Mouse (Mus musculus): Measurements from ENCODE around the gene Wnt5a.

The Wnt5a gene

DNA sequence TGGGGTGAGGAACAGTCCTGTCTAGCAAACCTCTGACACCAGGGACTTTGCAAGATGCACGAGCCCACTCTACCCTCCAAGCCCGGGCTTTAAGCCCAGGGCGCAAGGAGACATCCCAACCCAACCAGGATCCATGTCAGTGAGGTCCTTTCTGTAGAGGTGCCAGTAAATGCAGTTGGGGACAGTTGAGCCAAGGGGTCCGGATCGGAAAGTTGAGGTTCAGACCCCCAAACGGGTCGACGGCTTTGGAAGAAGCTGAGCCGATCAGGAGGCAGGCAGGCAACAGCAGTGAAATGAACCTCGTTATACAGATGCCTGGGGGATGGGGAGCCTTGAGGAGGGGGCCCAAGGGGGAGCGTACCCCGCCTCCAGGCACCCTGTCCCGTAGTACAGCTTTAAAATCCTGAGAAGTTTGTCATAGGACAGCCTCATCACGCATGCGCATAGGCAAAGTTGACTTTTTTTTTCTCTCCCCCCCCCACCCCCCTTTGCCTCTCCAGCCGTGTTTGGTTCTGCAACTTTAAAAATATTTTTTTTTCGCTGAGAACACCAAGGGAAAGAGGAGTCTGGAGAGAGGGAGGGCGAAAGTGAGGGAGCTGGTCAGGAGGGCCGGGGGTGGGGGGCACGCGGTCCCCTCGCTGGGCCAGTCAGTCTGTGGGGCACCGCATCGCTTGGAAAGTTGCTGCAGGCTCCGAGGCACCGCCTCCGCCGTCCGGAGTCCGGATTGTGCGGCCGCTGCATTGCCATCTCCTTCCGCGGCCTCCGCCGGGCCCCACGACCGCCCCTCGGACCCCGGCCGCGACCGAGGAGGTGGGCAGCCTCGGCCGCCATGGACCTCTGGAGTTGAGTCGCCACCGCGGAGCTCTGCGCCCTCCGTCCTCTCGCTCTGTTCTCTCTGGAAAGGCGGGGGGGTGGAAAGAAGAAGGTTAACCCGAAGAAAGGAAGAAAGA, at the start of gene Wnt5a:
Gene Wnt5a, plus strand, starts transcription at position 650 of the 950 bp plus-strand sequence.
- CTCF ChIA-PET = interaction anchor here (0.7 kb wide), 1 partner anchor 206 kb away, joined by 5 read pairs; no protein-coding TSS in a partner anchor

DNA sequence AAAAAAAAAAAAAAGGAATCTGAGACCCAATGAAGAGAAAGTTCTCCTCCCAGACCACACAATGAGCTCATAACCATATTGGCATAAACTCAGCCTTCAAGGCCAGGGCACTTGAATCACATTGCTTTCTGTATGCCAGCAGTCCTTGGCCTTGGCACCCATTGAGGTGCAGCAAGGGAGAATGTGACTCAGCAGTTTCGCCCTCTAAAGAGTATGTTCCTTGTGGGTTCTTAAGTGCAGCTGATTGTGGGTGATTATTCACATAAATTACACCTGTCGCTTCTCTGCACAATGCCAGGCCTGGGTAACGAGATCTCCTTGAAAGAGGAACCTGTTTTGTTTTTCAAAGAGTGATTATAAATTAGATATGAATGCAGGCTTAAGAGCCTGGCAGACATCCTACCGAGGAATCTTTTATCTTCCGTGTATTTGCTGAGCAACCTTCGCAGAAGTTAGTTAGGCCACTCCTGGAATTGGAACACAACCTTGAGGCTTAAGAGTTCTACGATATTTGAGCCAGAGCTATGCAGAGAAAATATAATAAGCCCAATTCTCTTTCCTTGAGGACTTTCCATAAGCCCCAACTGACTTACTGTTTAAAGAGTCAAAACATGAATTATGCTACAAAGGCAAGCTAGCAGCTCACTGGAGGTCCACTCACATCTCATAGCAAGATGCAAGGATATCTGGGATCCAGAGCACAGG, 48.0 kb upstream of the Wnt5a start:
- CTCF ChIA-PET = no interaction called here

DNA sequence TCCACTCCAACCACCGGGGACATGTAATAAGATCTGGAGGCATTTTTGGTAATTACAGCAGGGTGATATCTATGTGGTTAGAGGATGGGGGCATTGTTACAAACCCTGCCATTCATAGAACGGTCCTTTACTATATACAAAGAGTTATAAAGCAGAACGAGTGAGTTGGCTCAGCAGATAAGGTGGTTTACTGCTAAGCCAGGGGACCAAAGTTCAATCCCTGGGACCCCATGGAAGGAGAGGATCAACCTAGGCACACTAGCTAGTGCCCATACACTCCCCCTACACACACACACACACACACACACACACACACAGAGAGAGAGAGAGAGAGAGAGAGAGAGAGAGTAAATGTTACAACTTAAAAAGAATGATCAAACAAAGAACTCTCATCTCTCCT, 47.1 kb upstream of the Wnt5a start:
- CTCF ChIA-PET = no interaction called here

DNA sequence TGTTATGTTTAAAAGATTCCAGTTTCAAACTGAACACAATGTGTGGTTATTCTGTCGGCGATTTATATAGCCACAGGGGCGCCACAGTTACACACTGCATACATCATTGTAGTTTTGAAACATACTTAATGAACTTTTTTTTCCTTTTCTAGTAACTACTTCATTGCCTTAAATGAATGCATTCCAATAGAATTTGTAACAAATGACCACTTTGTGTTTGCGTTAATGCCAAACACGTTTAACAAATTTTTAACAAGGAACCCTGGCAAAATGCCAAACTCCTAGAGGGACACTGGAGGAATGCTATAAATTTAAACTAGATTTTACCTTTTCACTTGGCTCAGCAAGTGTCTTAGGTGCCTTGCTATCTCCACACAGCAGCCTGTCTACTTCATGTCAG, 36.6 kb upstream of the Wnt5a start:
- CTCF ChIA-PET = no interaction called here

DNA sequence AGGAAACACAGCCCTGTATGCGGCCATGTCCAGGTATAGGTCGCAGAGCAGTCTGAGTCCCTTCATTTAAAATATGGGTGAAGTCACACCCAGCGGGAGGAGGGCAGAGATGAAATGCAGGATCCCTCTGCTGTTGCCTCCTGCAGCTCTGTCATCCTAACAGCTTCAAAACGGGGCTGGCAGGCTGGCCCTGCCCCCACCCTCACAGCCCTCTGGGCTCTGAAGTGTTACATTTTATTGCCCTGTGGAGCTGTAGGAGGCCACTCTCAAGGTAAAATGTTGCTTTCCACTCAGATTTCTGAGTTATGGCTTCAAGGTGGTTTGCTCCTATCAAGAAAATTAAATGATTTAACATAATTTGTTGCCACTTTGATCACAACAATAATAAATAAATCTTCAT, 34.9 kb upstream of the Wnt5a start:
- CTCF ChIA-PET = no interaction called here

DNA sequence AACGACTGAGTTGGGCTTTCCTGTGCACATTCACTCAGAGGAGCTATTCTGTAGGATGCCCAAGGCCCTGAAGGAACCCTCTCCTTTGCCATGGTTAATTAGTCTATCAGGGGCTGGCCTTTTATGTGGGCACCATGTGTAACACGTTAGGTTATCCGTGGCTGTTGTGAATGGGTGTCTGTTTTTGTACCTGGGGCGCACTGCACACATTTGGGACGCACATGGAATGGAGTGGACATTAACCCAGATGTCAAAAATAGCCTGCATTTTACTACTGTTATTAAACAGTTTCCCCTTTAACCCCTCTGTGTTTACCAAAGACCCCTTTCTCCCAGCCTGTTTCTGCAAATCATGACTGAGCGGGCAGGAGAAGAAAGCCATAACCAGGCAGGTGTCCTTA, 34.3 kb upstream of the Wnt5a start:
- CTCF ChIA-PET = no interaction called here

DNA sequence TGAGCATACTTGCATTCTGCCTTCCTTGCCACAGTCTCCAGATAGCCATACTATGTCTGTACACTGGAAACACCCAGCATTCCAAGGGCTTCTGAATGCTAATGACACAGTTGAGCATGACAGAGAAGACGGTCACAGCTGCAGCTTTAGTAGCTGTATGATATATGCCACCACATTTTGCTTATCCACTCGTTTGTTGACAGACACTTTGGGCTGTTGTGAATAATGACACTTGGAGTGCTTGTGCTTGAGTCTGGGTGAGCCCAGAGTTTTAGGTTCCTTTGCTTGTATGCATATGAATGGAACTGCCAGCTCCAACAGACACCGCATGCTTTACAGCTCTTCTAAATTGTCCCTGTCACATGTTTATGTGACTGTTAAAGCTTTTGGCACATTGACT, 29.5 kb upstream of the Wnt5a start:
- CTCF ChIA-PET = no interaction called here

DNA sequence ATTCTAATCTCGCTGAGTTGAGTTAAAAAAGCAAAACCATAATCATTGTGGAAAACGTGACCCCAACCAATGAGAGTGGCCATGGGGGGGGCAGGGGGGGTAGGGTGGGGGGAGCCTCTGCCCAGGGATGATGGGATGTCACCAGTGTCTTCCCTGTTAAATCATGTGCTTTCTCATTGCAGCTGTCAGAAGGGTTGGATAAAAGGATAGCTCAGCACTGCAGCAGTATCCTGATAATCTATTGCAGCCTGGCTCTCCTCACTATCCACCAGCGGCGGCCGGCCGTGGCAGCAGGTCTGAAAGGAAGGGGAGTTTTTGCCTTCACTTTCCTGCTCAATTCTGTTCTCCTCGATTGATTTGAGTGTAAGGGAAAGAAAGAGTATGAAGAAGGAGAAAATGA, 29.1 kb upstream of the Wnt5a start:
- CTCF ChIA-PET = no interaction called here

DNA sequence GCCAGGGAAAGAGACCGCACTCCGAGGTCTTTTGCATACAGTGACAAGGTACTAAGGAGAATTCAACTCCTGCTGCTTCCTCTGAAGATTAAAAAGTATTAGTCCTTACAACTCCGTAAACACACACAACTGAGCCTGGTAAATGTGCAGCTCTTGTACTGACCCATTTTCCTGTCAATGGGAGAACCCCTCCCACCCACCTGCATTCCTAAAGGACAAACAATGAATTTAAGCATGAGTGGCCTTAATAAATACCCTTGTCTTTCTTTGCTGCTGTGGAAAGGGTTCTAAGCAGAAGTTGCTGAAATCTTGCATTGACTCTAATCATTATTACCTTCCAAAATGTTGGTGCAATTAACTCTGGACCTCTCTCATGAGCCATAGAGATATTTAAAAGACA, 27.8 kb upstream of the Wnt5a start:
- CTCF ChIA-PET = no interaction called here

DNA sequence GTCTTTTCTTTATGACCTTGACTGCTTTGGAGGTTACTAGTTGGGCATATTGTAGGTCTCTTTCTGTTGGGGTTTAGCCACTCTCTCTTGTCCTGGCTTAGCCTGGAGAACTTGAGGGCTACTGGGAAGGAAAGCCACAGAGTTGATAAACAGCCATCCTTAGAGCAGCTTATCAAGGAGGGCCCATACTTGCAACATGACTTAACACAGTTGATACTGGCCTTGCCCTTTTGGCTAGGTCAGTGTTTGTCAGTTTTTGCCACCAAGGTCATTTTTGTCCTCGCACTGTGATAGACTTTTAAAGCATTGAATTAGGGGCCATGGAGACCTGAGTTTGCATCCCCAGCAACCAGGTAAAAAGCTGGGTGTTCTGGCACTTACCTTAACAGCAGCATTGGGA, 23.7 kb upstream of the Wnt5a start:
- CTCF ChIA-PET = no interaction called here

DNA sequence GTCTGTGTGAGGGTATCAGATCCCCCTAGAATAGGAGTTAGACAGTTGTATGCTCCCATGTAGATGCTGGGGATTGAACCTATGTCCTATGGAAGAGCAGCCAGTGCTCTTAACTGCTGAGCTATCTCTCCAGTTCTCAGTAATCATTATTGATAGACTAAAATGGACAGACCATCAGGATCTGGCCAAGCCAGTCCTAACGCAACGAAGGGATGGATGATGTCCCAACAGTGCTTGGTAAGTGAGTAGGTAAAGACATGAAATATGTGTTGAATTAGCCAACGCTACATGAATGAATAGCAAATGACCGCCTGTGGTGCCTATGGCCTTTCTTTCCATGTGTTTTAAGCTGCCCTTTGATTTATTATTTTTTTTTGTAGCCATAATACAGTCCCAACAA, 10.7 kb upstream of the Wnt5a start:
- CTCF ChIA-PET = no interaction called here

DNA sequence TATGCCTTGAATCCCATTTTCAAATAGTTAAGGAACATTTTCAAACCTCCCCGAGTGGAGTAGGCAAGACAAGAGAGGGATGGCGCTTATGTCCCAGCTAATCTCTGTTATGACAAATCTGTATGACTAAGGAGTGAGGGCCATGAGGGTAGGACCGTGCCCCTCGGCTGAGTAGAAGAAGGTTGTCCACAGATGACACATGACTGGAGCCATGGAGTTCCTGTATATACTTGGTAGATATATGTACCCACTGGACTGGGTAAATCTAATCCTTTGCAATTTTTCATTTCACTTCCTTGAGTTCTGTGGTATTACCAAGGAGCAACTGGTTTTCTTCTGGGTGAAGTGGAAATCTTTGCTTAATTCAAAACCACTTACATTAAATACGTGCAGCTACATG, 10.3 kb upstream of the Wnt5a start:
- CTCF ChIA-PET = no interaction called here

DNA sequence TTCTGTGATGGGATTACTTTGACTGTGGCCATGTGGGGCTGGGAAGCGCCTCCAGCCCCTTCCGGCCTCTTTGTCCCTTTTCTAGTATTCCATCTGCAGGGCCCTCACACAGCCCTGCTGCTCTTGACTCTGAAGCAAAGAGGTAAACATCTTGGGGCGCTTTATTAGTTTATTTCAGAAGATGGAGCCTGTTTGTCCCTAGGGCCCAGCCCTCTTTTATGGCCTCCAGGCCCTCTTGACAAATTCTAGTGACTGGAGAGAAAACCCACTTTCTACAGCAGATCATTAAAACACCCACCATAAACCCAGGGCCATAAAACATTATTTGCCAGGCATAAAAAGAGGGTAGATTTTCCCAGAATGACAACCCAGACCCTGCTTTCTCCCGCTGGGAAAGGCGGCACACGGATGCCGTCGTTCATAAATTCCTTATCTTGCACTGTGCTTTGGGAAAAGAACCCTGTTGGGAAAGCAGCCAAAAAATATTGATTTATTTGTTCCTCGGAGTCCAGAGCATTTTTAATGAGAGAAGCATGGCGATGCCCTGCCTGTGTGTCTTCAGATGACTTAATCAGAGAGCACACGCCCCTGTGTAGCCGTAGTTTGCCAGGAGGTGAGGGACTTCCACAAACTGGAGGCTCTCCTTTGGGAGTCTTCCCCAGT, 3.2 kb upstream of the Wnt5a start:
- CTCF ChIA-PET = no interaction called here

DNA sequence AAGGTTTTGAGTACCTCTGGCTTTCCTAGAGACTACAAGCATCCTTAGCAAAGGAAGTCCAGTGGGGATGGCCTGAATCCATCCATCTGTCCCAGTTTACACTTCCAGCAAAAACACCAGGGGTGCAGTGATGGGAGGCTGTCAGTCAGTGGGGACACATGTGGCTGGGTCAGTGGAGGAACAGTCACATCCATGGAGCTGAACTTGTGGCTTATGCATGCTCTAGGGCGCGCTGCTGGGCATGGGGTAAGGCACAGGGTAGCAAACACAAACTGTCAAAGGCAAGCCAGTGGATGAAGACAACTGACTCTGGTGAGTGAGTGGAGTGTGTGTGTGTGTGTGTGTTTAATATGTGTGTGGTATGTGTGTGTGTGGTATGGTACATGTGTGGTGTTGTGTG, 1.3 kb upstream of the Wnt5a start:
- CTCF ChIA-PET = no interaction called here

DNA sequence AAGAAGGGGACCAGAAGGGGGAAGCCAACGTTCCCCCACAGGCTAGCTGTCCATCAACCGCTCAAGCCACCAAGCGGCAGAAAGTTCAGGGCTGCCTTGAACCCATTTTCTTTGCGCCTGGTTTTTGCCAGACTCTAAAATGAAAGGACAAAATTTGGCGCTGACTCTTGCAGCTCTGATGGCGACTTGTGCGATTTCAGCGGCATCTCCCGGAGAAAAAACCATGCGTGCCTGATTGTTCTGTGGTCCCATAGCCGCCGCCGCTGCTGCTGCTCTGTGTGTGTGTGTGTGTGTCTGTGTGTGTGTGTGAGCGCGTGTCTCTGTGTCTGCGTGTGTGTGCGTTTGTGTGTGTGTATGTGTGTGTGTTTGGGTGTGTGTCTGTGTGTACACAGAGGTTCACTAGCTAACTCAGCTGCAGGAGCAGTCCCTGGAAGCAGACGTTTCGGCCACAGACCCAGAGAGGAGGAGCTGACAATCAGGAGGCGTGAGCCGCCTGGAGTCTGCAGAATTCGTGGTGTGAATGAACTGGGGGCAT, 568 bp downstream of the Wnt5a start:
- CTCF ChIA-PET = interaction anchor here (0.7 kb wide), 1 partner anchor 205 kb away, joined by 5 read pairs; no protein-coding TSS in a partner anchor

DNA sequence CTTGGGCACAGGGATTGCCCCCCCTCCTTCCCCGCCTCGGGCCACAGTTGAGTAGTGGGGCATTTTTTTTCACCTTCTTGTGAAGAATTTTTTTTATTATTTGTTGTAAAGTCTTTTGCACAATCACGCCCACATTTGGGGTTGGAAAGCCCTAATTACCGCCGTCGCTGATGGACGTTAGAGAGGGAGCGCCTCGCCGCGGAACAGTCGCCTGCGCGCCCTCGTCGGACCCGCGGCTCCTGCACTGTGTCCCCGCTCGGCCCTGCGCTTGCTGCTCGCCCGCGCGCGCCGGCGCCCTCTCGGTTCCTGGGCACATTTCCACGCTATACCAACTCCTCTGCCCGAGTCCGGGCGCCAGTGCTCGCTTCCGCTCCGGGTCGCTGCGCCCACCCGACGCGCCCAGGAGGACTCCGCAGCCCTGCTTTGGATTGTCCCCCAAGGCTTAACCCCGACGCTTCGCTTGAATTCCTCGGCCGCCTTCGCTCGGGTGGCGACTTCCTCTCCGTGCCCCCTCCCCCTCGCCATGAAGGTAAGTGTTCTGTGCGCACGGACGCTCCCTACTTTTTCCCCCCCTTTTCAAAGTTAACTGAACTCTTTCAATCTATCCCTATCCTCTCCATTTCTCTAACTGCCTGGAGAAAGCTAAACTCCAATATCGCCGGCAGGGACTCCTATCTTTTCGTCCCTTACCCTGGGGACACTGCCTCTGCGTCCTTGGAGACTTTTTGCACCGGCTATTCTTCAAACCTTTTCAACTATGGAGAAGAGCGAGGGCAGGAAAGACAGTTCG, 1.2 kb downstream of the Wnt5a start:
- CTCF ChIA-PET = no interaction called here

DNA sequence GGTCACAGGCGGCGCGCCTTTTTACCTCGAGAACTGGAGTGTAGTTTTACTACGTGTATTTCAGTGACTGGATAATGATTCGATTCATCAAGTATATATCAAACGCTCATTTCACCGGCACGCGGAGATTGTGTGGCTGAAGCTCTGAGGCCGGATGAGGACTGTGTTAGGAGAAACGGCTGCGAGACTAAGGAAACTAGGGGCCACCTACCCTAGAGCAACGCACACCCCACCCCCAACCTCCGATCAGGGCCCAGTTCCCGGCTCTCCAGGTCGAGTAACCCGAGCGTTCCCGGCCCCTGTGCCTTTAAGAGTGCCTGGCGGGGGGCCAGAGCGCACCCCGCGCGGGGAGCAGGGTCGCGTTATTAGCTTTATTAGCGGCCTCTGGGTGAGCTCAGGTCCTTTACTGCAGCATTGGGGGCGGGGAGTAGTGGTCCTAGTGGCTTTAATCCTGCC, 1.9 kb downstream of the Wnt5a start:
- CTCF ChIA-PET = no interaction called here

DNA sequence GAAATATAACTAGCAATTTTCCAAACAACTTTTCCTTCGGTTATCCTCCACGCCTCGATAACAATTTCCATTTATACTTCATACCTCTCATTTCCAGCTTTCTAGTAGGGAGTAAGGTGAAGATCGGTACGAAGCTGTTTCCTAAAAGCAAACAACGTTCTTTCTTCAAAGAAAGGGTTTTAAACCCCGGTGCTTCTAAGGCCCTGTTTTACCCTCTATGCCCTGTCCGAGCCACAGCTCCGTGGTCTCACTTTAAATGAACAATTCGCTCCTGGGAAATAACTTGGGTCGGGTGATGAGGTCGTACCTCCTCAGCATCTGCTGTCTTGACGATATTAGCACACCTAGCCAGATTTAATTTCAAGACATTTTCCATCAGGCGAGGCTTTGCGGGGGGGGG, 2.5 kb downstream of the Wnt5a start:
- CTCF ChIA-PET = no interaction called here

DNA sequence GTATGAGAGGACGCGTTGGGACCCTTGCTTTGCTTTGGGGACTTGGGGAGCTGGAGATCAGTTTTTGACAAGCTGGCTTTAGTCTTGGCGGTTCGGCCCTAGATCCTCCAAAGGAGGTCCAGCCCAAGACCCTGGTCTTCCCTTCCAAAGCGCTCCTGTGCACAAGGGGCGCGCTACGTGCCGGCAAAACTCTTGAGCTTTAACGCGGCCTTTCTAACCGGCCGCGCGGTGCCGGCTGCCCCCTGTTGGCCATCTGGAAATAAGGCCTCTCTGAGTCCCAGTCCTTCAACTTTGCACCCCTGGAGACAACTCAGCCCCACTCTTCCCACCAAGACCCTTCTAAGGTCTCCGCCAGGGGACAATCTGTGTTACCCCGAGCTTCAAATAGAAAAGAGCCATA, 2.9 kb downstream of the Wnt5a start:
- CTCF ChIA-PET = no interaction called here

DNA sequence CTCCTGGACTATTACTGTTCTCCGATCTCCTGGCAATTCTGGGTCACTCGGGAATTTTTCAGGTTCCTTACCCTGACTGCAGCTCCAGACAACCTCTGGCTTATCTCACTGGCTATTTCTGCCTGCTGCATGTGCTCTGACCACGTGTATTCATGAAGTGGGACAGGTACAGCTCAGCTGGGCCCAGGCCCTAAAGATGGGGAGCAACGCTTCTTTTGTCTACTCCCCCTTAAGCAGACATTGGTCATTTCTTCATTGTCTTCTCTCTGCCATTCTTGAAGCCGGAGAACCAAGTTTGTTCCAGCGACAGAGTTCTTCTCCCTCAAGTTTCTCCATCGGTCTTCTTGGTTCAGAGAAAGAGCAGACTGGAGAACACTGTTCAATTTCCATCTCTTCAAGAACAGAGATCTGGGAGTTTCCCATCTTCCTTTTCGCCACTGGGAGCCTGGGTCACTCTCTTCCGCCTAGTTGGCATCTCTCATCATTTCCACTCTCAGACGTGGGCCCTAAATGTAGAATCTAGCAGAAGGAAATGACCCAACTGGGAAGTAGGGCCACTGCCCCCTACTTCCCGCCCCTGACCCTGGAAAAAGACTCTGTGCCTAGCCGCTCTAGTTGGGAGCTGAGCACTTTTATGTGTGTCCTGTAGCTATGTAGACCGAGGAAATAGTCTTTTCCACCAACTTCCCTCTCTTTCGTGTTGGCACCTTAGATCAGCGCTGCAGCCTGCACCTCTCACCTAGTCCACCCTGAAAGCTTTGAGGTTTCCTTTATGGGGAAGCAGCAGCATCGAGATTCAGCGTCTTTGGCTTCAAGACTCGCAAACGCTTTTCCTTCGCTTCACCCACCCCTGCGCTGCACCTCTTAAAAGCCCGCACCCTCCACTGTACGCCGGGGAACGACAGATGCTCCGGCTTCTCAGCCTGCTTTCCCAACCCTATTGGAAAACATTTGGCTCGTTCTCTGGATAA, 4.0 kb downstream of the Wnt5a start:
- CTCF ChIA-PET = interaction anchor here (0.7 kb wide), 1 partner anchor 180 kb away, joined by 3 read pairs; no protein-coding TSS in a partner anchor

Measured in spleen, embryonic (tissue).